Mouse (Mus musculus) hindbrain, embryonic 12.5 days (tissue): ENCODE measurements around the gene Fth1. TPM values are rescaled to one million over a fixed set of nuclear protein-coding genes. Genes with fewer than 3 reads are reported as not detected.

Experiments used
- ATAC-seq: fragments of 200-750 bp; cut with Nextera tagmentation; 2 replicates; pipeline ENCODE4 v1.8.0; 2017; ENCODE audit warnings: moderate TSS enrichment; ENCODE audit not compliant: low FRiP score
- H3K27ac ChIP-seq: fragments of 300-500 bp; sonication (generic); 2 replicates; pipeline ENCODE4 v1.5.1; 2016; ENCODE audit warnings: mild to moderate bottlenecking
- H3K27me3 ChIP-seq: fragments of 300-500 bp; sonication (generic); 2 replicates; pipeline ENCODE4 v1.6.1; 2016; ENCODE audit warnings: mild to moderate bottlenecking
- H3K36me3 ChIP-seq: fragments of 300-500 bp; sonication (generic); 2 replicates; pipeline ENCODE4 v1.6.1; 2016; ENCODE audit warnings: mild to moderate bottlenecking
- H3K4me1 ChIP-seq: fragments of 300-500 bp; sonication (generic); 2 replicates; pipeline ENCODE4 v1.6.1; 2016
- H3K4me2 ChIP-seq: fragments of 300-500 bp; sonication (generic); replicated peaks from 2 replicates; pipeline ENCODE4 v1.6.1; 2016; ENCODE audit warnings: mild to moderate bottlenecking
- H3K4me3 ChIP-seq: fragments of 300-500 bp; sonication (generic); 2 replicates; pipeline ENCODE4 v1.5.1; 2016; ENCODE audit warnings: mild to moderate bottlenecking
- H3K9ac ChIP-seq: fragments of 300-500 bp; sonication (generic); 2 replicates; pipeline ENCODE4 v1.6.1; 2016; ENCODE audit warnings: mild to moderate bottlenecking, moderate library complexity
- H3K9me3 ChIP-seq: fragments of 300-500 bp; sonication (generic); replicated peaks from 2 replicates; pipeline ENCODE4 v1.6.1; 2016; ENCODE audit warnings: mild to moderate bottlenecking
- WGBS: fragments of 180-500 bp; shearing (Covaris S2); methylation state at CpG from one replicate; pipeline ENCODE4 v1.1.7; 2016; 5-methylcytosine and 5-hydroxymethylcytosine counted together
- polyA plus RNA-seq: library from polyadenylated mRNA; unstranded; fragments of >200 nt; fragmentation: Nextera tagmentation; extraction: Ambion mirVana; gene quantifications from 2 replicates; pipeline ENCODE4 v1.2.1, GENCODE M21; 2016

The Fth1 gene
- polyA plus RNA-seq, 1 experiment from 2014 or later = 1,581 TPM

GRCm38 (mm10) chr19:9998736-9999486, 18.5 kb downstream of the Fth1 start:
- Histone ChIP-seq H3K9me3 (no peaks in the 10 kb centered on the region), H3K4me1 (no peaks in the 10 kb centered on the region), H3K27ac (no peak overlapping the region), H3K9ac (no peak overlapping the region), H3K27me3 (0 out of 2 replicates have a peak, but pooled peaks cover 4% of the 10 kb centered on the region), H3K36me3 (no peaks in the 10 kb centered on the region), H3K4me2 (no peak overlapping the region), H3K4me3 (no peak overlapping the region)
- ATAC-seq = no peak
- WGBS = 72% methylated on average over 13 of the region's 13 CpGs

GRCm38 (mm10) chr19:10000330-10000729, 19.9 kb downstream of the Fth1 start:
- Histone ChIP-seq H3K36me3 (no peaks in the 10 kb centered on the region), H3K4me2 (no peak overlapping the region), H3K27me3 (0 out of 2 replicates have a peak, but pooled peaks cover 4% of the 10 kb centered on the region), H3K9me3 (no peaks in the 10 kb centered on the region), H3K27ac (no peak overlapping the region), H3K4me3 (no peak overlapping the region), H3K9ac (no peak overlapping the region), H3K4me1 (no peaks in the 10 kb centered on the region)
- no peak for ATAC-seq
- WGBS = 22% methylated on average over 3 of the region's 3 CpGs

- Histone ChIP-seq H3K4me2 (no peak within 1 kb of the TSS), H3K36me3 (no peaks in the 10 kb centered on the region), H3K4me3 (no peak within 1 kb of the TSS), H3K9ac (no peak within 1 kb of the TSS), H3K27me3 (0 out of 2 replicates have a peak, but pooled peaks cover 4% of the 10 kb centered on the region), H3K9me3 (no peaks in the 10 kb centered on the region), H3K27ac (no peak within 1 kb of the TSS), H3K4me1 (no peaks in the 10 kb centered on the region)
- no peak for ATAC-seq
- WGBS = 76% methylated on average over 7 of the region's 7 CpGs
These were observed 21.0 kb downstream of the Fth1 start, which contains the start of the genes Best1 and Rab3il1 for GRCm38 (mm10) chr19:10001206-10001969. Best1 (minus strand) TSS chr19:10001633. Rab3il1 (plus strand) TSS chr19:10001669.

- H3K27ac ChIP-seq = no peak overlapping the region
- no peak overlapping the region for H3K9ac ChIP-seq
- no peaks in the 10 kb centered on the region for H3K9me3 ChIP-seq
- 94% methylated on average over 1 of the region's 1 CpGs for WGBS
- H3K4me3 ChIP-seq = no peak overlapping the region
- no peaks in the 10 kb centered on the region for H3K27me3 ChIP-seq
- no peak overlapping the region for H3K4me2 ChIP-seq
- no peaks in the 10 kb centered on the region for H3K4me1 ChIP-seq
- no peak for ATAC-seq
- no peaks in the 10 kb centered on the region for H3K36me3 ChIP-seq
These were observed 23.3 kb downstream of the Fth1 start for GRCm38 (mm10) chr19:10003696-10004095.

- no peak for ATAC-seq
- Histone ChIP-seq H3K9me3 (no peaks in the 10 kb centered on the region), H3K27me3 (no peaks in the 10 kb centered on the region), H3K27ac (no peak overlapping the region), H3K4me3 (no peak overlapping the region), H3K4me2 (no peak overlapping the region), H3K9ac (no peak overlapping the region), H3K4me1 (peaks cover 14% of the 10 kb centered on the region), H3K36me3 (no peaks in the 10 kb centered on the region)
- WGBS = 86% methylated on average over 1 of the region's 1 CpGs
These were observed 31.0 kb downstream of the Fth1 start for GRCm38 (mm10) chr19:10011408-10011807.

GRCm38 (mm10) chr19:10012827-10013278, 32.5 kb downstream of the Fth1 start:
- Histone ChIP-seq H3K36me3 (no peaks in the 10 kb centered on the region), H3K4me3 (no peak overlapping the region), H3K4me2 (no peak overlapping the region), H3K9ac (no peak overlapping the region), H3K9me3 (no peaks in the 10 kb centered on the region), H3K4me1 (peaks cover 19% of the 10 kb centered on the region), H3K27ac (peak overlapping the region; percentile 69; the same call in 1 of the 2 replicates), H3K27me3 (no peaks in the 10 kb centered on the region)
- ATAC-seq = no peak
- WGBS = 53% methylated on average over 6 of the region's 6 CpGs

- H3K9ac ChIP-seq = no peak overlapping the region; the same call in 1 of the 2 replicates
- no peak overlapping the region for H3K4me3 ChIP-seq
- ATAC-seq = no peak
These were observed 33.0 kb downstream of the Fth1 start for GRCm38 (mm10) chr19:10013348-10013747.

GRCm38 (mm10) chr19:10013913-10014312, 33.5 kb downstream of the Fth1 start:
- ATAC-seq = no peak
- Histone ChIP-seq H3K4me2 (no peak overlapping the region), H3K36me3 (no peaks in the 10 kb centered on the region), H3K4me1 (peaks cover 25% of the 10 kb centered on the region), H3K4me3 (no peak overlapping the region), H3K27ac (no peak overlapping the region), H3K9me3 (no peaks in the 10 kb centered on the region), H3K27me3 (peaks cover under 1% of the 10 kb centered on the region; the same call in 1 of the 2 replicates), H3K9ac (no peak overlapping the region; the same call in 1 of the 2 replicates)
- WGBS = 70% methylated on average over 5 of the region's 5 CpGs

More at GRCm38 (mm10) chr19:10013348-10013747, 33.0 kb downstream of the Fth1 start:
- no peak overlapping the region for H3K4me2 ChIP-seq
- H3K4me1 ChIP-seq = peaks cover 21% of the 10 kb centered on the region
- peak overlapping the region; percentile 71 for H3K27ac ChIP-seq
- no peaks in the 10 kb centered on the region for H3K27me3 ChIP-seq
- no peaks in the 10 kb centered on the region for H3K36me3 ChIP-seq
- 44% methylated on average over 3 of the region's 3 CpGs for WGBS
- H3K9me3 ChIP-seq = no peaks in the 10 kb centered on the region

- Histone ChIP-seq H3K36me3 (no peaks in the 10 kb centered on the region), H3K9ac (no peak overlapping the region), H3K9me3 (no peaks in the 10 kb centered on the region), H3K27ac (no peak overlapping the region), H3K4me3 (no peak overlapping the region), H3K27me3 (peaks cover 8% of the 10 kb centered on the region), H3K4me1 (peaks cover 31% of the 10 kb centered on the region), H3K4me2 (no peak overlapping the region)
- 73% methylated on average over 13 of the region's 13 CpGs for WGBS
- ATAC-seq = no peak
These were observed 34.4 kb downstream of the Fth1 start for GRCm38 (mm10) chr19:10014824-10015223.

GRCm38 (mm10) chr19:10015442-10015841, 35.0 kb downstream of the Fth1 start:
- WGBS = 74% methylated on average over 4 of the region's 4 CpGs
- Histone ChIP-seq H3K4me3 (no peak overlapping the region), H3K27me3 (peaks cover 8% of the 10 kb centered on the region), H3K27ac (no peak overlapping the region), H3K9ac (no peak overlapping the region), H3K4me2 (no peak overlapping the region), H3K36me3 (no peaks in the 10 kb centered on the region), H3K9me3 (no peaks in the 10 kb centered on the region), H3K4me1 (peaks cover 31% of the 10 kb centered on the region)
- ATAC-seq = no peak

GRCm38 (mm10) chr19:10016151-10016550, 35.8 kb downstream of the Fth1 start:
- Histone ChIP-seq H3K27me3 (peaks cover 8% of the 10 kb centered on the region), H3K4me2 (no peak overlapping the region), H3K9ac (no peak overlapping the region), H3K9me3 (no peaks in the 10 kb centered on the region), H3K4me1 (peaks cover 31% of the 10 kb centered on the region), H3K4me3 (no peak overlapping the region), H3K27ac (no peak overlapping the region), H3K36me3 (no peaks in the 10 kb centered on the region)
- WGBS = 89% methylated on average over 4 of the region's 4 CpGs
- no peak for ATAC-seq
